Mouse (Mus musculus): ENCODE measurements around the gene Plpp1. TPM values are rescaled to one million over a fixed set of nuclear protein-coding genes. Genes with fewer than 3 reads are reported as not detected.

Gene Plpp1
- polyA plus RNA-seq, 1 experiment from 2014 or later, result 31.5 TPM

- 90% methylated on average over 6 of the region's 6 CpGs for WGBS
- H3K9me3 ChIP-seq, result no peaks in the 10 kb centered on the region
- no peak for ATAC-seq (ENCODE audit: insufficient number of reproducible peaks, insufficient read depth, low FRiP score, low TSS enrichment, low read depth)
- H3K27me3 ChIP-seq, result no peaks in the 10 kb centered on the region
- H3K36me3 ChIP-seq, result no peaks in the 10 kb centered on the region; the same call in 1 of the 2 replicates
- no peak overlapping the region for H3K27ac ChIP-seq
- no peak overlapping the region for H3K4me3 ChIP-seq (replicated peaks)
- H3K4me2 ChIP-seq, result no peak overlapping the region
- H3K4me1 ChIP-seq (replicated peaks), result no peaks in the 10 kb centered on the region
- no peak overlapping the region for H3K9ac ChIP-seq (replicated peaks)
Measured at GRCm38 (mm10) chr13:112823236-112823910, 22.8 kb downstream of the Plpp1 start.

GRCm38 (mm10) chr13:112823911-112824648 is 23.5 kb downstream of the Plpp1 start:
- ATAC-seq (ENCODE audit: insufficient number of reproducible peaks, insufficient read depth, low FRiP score, low TSS enrichment, low read depth), result no peak
- Histone ChIP-seq H3K9ac (replicated peaks) (no peak overlapping the region), H3K4me2 (no peak overlapping the region), H3K36me3 (no peaks in the 10 kb centered on the region; the same call in 1 of the 2 replicates), H3K27me3 (no peaks in the 10 kb centered on the region), H3K9me3 (no peaks in the 10 kb centered on the region), H3K27ac (no peak overlapping the region), H3K4me1 (replicated peaks) (peaks cover 5% of the 10 kb centered on the region), H3K4me3 (replicated peaks) (no peak overlapping the region)
- WGBS, result 75% methylated on average over 4 of the region's 8 CpGs

- Histone ChIP-seq H3K9me3 (no peaks in the 10 kb centered on the region), H3K9ac (replicated peaks) (no peak overlapping the region), H3K4me1 (replicated peaks) (peaks cover 12% of the 10 kb centered on the region), H3K4me2 (no peak overlapping the region), H3K4me3 (replicated peaks) (no peak overlapping the region), H3K27me3 (no peaks in the 10 kb centered on the region), H3K27ac (no peak overlapping the region), H3K36me3 (no peaks in the 10 kb centered on the region; the same call in 1 of the 2 replicates)
- 39% methylated on average over 6 of the region's 6 CpGs for WGBS
- ATAC-seq (ENCODE audit: insufficient number of reproducible peaks, insufficient read depth, low FRiP score, low TSS enrichment, low read depth), result peak; percentile 67; the same call in 1 of the 2 replicates
Measured at GRCm38 (mm10) chr13:112825479-112825878, 24.9 kb downstream of the Plpp1 start.

GRCm38 (mm10) chr13:112829619-112830018 is 29.0 kb downstream of the Plpp1 start:
- Histone ChIP-seq H3K4me1 (replicated peaks) (peaks cover 22% of the 10 kb centered on the region), H3K4me3 (replicated peaks) (no peak overlapping the region), H3K36me3 (no peaks in the 10 kb centered on the region; the same call in 1 of the 2 replicates), H3K27ac (no peak overlapping the region), H3K4me2 (no peak overlapping the region), H3K9ac (replicated peaks) (no peak overlapping the region), H3K9me3 (no peaks in the 10 kb centered on the region), H3K27me3 (no peaks in the 10 kb centered on the region)
- no peak for ATAC-seq (ENCODE audit: insufficient number of reproducible peaks, insufficient read depth, low FRiP score, low TSS enrichment, low read depth)
- 96% methylated on average over 2 of the region's 2 CpGs for WGBS

GRCm38 (mm10) chr13:112832589-112832988 is 32.0 kb downstream of the Plpp1 start:
- Histone ChIP-seq H3K4me1 (replicated peaks) (peaks cover 27% of the 10 kb centered on the region), H3K4me3 (replicated peaks) (no peak overlapping the region), H3K27me3 (no peaks in the 10 kb centered on the region), H3K36me3 (no peaks in the 10 kb centered on the region), H3K4me2 (no peak overlapping the region), H3K9ac (replicated peaks) (no peak overlapping the region), H3K9me3 (no peaks in the 10 kb centered on the region), H3K27ac (no peak overlapping the region)
- WGBS, result 28% methylated on average over 2 of the region's 2 CpGs
- no peak for ATAC-seq (ENCODE audit: insufficient number of reproducible peaks, insufficient read depth, low FRiP score, low TSS enrichment, low read depth)

- WGBS, result 78% methylated on average over 20 of the region's 20 CpGs
- Histone ChIP-seq H3K9ac (replicated peaks) (no peak overlapping the region), H3K27ac (no peak overlapping the region), H3K36me3 (no peaks in the 10 kb centered on the region), H3K4me2 (no peak overlapping the region), H3K4me3 (replicated peaks) (no peak overlapping the region), H3K9me3 (no peaks in the 10 kb centered on the region), H3K27me3 (no peaks in the 10 kb centered on the region), H3K4me1 (replicated peaks) (peaks cover 27% of the 10 kb centered on the region)
- no peak for ATAC-seq (ENCODE audit: insufficient number of reproducible peaks, insufficient read depth, low FRiP score, low TSS enrichment, low read depth)
Measured at GRCm38 (mm10) chr13:112833253-112833894, 32.8 kb downstream of the Plpp1 start.

- H3K4me2 ChIP-seq, result no peak overlapping the region
- no peak overlapping the region for H3K4me3 ChIP-seq (replicated peaks)
- peaks cover 23% of the 10 kb centered on the region for H3K4me1 ChIP-seq (replicated peaks)
- no peak overlapping the region for H3K27ac ChIP-seq
- 57% methylated on average over 3 of the region's 3 CpGs for WGBS
- H3K27me3 ChIP-seq, result no peaks in the 10 kb centered on the region
- no peak for ATAC-seq (ENCODE audit: insufficient number of reproducible peaks, insufficient read depth, low FRiP score, low TSS enrichment, low read depth)
- H3K9me3 ChIP-seq, result no peaks in the 10 kb centered on the region
- no peaks in the 10 kb centered on the region for H3K36me3 ChIP-seq
- H3K9ac ChIP-seq (replicated peaks), result no peak overlapping the region
Measured at GRCm38 (mm10) chr13:112833895-112834263, 33.3 kb downstream of the Plpp1 start.

- no peaks in the 10 kb centered on the region for H3K27me3 ChIP-seq
- WGBS, result 35% methylated on average over 12 of the region's 12 CpGs
- no peak for ATAC-seq (ENCODE audit: insufficient number of reproducible peaks, insufficient read depth, low FRiP score, low TSS enrichment, low read depth)
Measured at GRCm38 (mm10) chr13:112835113-112835512, 34.5 kb downstream of the Plpp1 start.

GRCm38 (mm10) chr13:112836951-112837350 is 36.4 kb downstream of the Plpp1 start:
- 76% methylated on average over 2 of the region's 2 CpGs for WGBS
- ATAC-seq (ENCODE audit: insufficient number of reproducible peaks, insufficient read depth, low FRiP score, low TSS enrichment, low read depth), result no peak
- no peaks in the 10 kb centered on the region for H3K27me3 ChIP-seq
- peaks cover 26% of the 10 kb centered on the region for H3K4me1 ChIP-seq (replicated peaks)
- H3K9ac ChIP-seq (replicated peaks), result no peak overlapping the region
- no peak overlapping the region for H3K4me3 ChIP-seq (replicated peaks)
- no peak overlapping the region for H3K27ac ChIP-seq
- no peaks in the 10 kb centered on the region for H3K9me3 ChIP-seq
- no peaks in the 10 kb centered on the region for H3K36me3 ChIP-seq
- H3K4me2 ChIP-seq, result no peak overlapping the region

More at GRCm38 (mm10) chr13:112835113-112835512, 34.5 kb downstream of the Plpp1 start:
- no peak overlapping the region for H3K27ac ChIP-seq
- no peaks in the 10 kb centered on the region for H3K9me3 ChIP-seq
- peak overlapping the region; percentile 15; the same call in 1 of the 2 replicates for H3K4me2 ChIP-seq
- no peaks in the 10 kb centered on the region for H3K36me3 ChIP-seq
- peaks cover 15% of the 10 kb centered on the region for H3K4me1 ChIP-seq (replicated peaks)
- H3K4me3 ChIP-seq (replicated peaks), result no peak overlapping the region
- H3K9ac ChIP-seq (replicated peaks), result no peak overlapping the region

GRCm38 (mm10) chr13:112837621-112838155 is 37.1 kb downstream of the Plpp1 start:
- H3K36me3 ChIP-seq, result no peaks in the 10 kb centered on the region
- no peak for ATAC-seq (ENCODE audit: insufficient number of reproducible peaks, insufficient read depth, low FRiP score, low TSS enrichment, low read depth)
- no peaks in the 10 kb centered on the region for H3K9me3 ChIP-seq
- H3K27me3 ChIP-seq, result no peaks in the 10 kb centered on the region
- H3K4me3 ChIP-seq (replicated peaks), result no peak overlapping the region
- H3K4me2 ChIP-seq, result no peak overlapping the region
- H3K9ac ChIP-seq (replicated peaks), result no peak overlapping the region
- H3K4me1 ChIP-seq (replicated peaks), result peaks cover 26% of the 10 kb centered on the region
- H3K27ac ChIP-seq, result no peak overlapping the region
- WGBS, result 82% methylated on average over 9 of the region's 9 CpGs

GRCm38 (mm10) chr13:112838562-112839232 is 38.1 kb downstream of the Plpp1 start:
- Histone ChIP-seq H3K4me1 (replicated peaks) (peaks cover 18% of the 10 kb centered on the region), H3K9me3 (no peaks in the 10 kb centered on the region), H3K36me3 (no peaks in the 10 kb centered on the region), H3K4me3 (replicated peaks) (no peak overlapping the region), H3K27ac (no peak overlapping the region), H3K27me3 (no peaks in the 10 kb centered on the region), H3K9ac (replicated peaks) (no peak overlapping the region), H3K4me2 (no peak overlapping the region)
- ATAC-seq (ENCODE audit: insufficient number of reproducible peaks, insufficient read depth, low FRiP score, low TSS enrichment, low read depth), result no peak
- WGBS, result 90% methylated on average over 6 of the region's 6 CpGs

Data from limb, embryonic 12.5 days (tissue).